Mouse (Mus musculus) MEL (cell line): ENCODE measurements around the gene Hist2h4.

ENCODE experiments used
- CTCF ChIP-seq, 3 experiments: IDR thresholded peaks in 2 of 3; conservative IDR thresholded peaks in 1 of 3; 2 replicates each; pipeline ENCODE4 v1.5.1; 2011 to 2012; ENCODE audit warnings: low read length in 3 of 3, low read depth in 2 of 3, mild to moderate bottlenecking in 2 of 3, improper control_type of control experiment in 1 of 3, inconsistent platforms in 1 of 3, mixed read lengths in 1 of 3, moderate library complexity in 1 of 3; ENCODE audit not compliant: control insufficient read depth in 1 of 3, insufficient read depth in 1 of 3, poor library complexity in 1 of 3, severe bottlenecking in 1 of 3
- POLR2A ChIP-seq, 2 experiments: IDR thresholded peaks; 2 replicates each; pipeline ENCODE4 v1.6.1; 2011 to 2012; ENCODE audit warnings: low read length in 2 of 2, mild to moderate bottlenecking in 2 of 2, control low read depth in 1 of 2, improper control_type of control experiment in 1 of 2, low read depth in 1 of 2, moderate library complexity in 1 of 2; ENCODE audit not compliant: control insufficient read depth in 1 of 2, insufficient read depth in 1 of 2, poor library complexity in 1 of 2

GRCm38 (mm10) chr3:96257190-96257589 is 5.9 kb downstream of the Hist2h4 start:
- no peak for TF ChIP-seq POLR2A (IDR thresholded peaks at IDR 0.05; ENCODE audit: control insufficient read depth in 1 of 2, insufficient read depth in 1 of 2, low read depth in 1 of 2, low read length in 2 of 2, poor library complexity in 1 of 2)
- TF ChIP-seq CTCF (IDR thresholded peaks at IDR 0.05 in 2 of 3, conservative IDR thresholded peaks at IDR 0.05 in 1 of 3; ENCODE audit: control insufficient read depth in 1 of 3, insufficient read depth in 1 of 3, low read depth in 2 of 3, low read length in 3 of 3, poor library complexity in 1 of 3, severe bottlenecking in 1 of 3) = no peak
